Mouse (Mus musculus) right cerebral cortex, postnatal 25 days (tissue): ENCODE data around the gene Syce1.
"Not testable (repeated sequence)": the region's sequence is repeated elsewhere in the genome, so short reads cannot be mapped to it uniquely, and the experiment has no call there.

Experiments
- DNase-seq: peaks from one replicate; pipeline ENCODE4 v3.0.0; 2022

Syce1 gene

GRCm38 (mm10) chr7:140765391-140765790 is 22.3 kb downstream of the Syce1 start:
- DNase-seq, result not testable (repeated sequence)

- no peak for DNase-seq
Measured at GRCm38 (mm10) chr7:140763447-140764020, 24.1 kb downstream of the Syce1 start, which contains the start of gene Cyp2e1. TSS of gene Cyp2e1 (plus strand) at chr7:140763739.

DNA sequence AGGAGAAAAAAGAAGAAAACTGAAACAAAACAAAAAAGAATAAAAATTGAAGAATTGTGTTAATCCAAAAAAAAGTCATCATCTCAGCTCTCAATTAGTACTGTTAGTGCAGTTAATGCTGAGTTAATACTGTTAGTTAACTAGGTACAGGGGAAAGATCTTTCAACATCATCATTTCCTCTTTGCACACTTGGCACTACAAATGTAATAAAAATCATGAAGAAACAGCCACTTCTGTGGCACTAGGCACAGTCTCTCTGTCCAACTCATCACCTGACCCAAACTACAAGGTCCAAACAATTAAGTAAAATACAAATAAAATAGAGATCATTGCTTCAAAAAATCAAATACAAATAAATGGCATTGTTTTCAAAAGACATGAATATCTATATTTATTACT is 27.0 kb downstream of the Syce1 start:
- DNase-seq, result no peak

- DNase-seq, result no peak
Measured at GRCm38 (mm10) chr7:140756151-140756854, 31.3 kb downstream of the Syce1 start.

GRCm38 (mm10) chr7:140754556-140754955 is 33.1 kb downstream of the Syce1 start:
- DNase-seq, result no peak

DNA sequence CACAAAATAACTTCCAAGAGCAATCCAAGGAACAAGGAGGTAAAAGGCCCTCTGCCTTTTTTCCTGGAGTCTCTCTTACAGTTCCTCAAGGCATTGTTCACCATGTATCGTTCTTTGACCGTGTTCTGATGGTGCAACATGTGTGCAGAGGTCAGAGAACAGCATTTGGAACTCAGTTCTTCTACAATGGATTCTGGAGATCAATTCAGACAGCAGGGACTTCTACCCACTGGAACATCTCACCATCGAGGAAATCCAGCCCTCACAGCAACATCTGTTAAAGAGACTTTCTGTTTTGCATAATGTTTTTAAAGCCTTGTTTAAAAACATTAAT is 38.9 kb downstream of the Syce1 start:
- DNase-seq, result no peak

DNA sequence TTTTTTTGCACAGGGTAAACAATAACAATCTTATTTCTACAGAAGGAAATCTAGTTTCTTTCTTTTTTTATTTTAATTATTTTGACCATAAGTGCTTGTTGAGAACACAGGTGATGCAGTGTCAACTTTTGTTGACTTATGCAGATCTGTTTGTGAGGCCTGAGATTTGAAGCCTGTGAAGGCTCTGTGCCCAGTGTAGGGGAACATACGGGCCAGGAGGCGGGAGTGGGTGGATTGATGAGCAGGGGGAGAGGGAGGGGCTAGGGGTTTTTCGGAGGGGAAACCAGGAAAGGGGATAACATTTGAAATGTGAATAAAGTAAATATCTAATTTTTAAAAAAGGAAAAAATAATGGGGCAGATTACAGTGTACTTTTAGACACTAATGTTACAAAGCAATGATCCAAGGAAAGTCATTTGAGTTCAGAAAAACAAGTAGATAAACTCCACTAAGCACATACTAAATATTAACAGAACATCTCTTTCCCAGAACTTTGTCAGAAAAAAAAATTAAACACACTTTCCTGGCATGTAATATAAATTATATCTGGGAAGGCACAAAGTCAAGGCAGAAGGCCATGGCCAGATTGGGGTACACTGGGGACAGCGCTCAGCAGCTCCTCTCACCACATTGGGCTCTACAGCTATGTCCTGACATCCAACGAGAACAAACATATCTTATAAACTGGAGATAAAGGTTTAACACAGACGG is 39.4 kb downstream of the Syce1 start:
- DNase-seq, result no peak

GRCm38 (mm10) chr7:140747402-140747801 is 40.2 kb downstream of the Syce1 start:
- no peak for DNase-seq

- DNase-seq, result no peak
Measured at GRCm38 (mm10) chr7:140733162-140733561, 54.5 kb downstream of the Syce1 start.
